Mouse (Mus musculus) inflammation-experienced regulatory T-cells (primary cell): ENCODE results near the gene Sh3bp5. TPM values are rescaled to one million over a fixed set of nuclear protein-coding genes. Genes with fewer than 3 reads are reported as not detected.

Experiments used
- polyA plus RNA-seq, 2 experiments: library from polyadenylated mRNA; unstranded; fragments of 100-300 nt; shearing (Covaris generic); gene quantifications; one replicate each; pipeline ENCODE4 v1.2.1; 2017

The Sh3bp5 gene
- polyA plus RNA-seq: 10 to 100 TPM; 54.3 to 55.3 TPM

DNA sequence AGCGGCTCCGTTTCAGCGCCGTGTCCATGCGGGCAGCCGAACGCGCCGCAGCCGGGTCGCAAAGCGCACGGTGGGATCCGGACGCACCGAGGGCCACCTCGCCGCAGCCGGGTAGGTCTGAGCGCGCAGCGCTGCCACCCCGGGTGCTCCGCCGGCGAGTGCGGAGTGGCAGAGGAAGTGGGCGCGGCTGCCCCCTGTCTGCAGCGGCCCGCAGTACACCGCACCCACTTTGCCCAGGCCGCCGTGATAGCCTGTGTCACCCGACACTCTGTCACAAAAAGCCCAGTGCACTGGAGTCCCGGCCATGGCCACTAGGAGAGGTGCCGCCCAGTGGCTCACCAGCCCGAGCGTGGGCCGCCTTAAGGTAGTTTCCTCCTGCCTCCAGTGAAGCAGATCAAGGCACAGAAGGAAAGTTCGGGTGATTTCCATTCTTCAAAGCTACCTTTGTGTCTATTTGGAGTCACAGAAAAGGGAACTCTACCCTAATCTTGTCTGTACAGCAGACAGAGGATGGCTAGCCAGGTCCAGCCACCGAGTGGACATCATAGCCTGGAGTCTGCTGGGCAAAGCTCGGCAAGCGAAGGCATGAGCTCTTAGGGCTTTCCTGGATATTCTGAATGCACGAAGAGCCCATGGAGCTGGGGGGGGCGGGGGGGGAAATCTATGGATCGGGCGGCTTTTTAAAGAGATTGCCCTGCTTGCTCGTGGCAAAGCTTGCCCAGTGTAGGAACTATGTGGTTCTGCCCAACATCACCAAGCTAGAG lies at the start of gene Sh3bp5:
TSS of gene Sh3bp5 (minus strand) at position 149 of the 764 bp plus-strand sequence.

DNA sequence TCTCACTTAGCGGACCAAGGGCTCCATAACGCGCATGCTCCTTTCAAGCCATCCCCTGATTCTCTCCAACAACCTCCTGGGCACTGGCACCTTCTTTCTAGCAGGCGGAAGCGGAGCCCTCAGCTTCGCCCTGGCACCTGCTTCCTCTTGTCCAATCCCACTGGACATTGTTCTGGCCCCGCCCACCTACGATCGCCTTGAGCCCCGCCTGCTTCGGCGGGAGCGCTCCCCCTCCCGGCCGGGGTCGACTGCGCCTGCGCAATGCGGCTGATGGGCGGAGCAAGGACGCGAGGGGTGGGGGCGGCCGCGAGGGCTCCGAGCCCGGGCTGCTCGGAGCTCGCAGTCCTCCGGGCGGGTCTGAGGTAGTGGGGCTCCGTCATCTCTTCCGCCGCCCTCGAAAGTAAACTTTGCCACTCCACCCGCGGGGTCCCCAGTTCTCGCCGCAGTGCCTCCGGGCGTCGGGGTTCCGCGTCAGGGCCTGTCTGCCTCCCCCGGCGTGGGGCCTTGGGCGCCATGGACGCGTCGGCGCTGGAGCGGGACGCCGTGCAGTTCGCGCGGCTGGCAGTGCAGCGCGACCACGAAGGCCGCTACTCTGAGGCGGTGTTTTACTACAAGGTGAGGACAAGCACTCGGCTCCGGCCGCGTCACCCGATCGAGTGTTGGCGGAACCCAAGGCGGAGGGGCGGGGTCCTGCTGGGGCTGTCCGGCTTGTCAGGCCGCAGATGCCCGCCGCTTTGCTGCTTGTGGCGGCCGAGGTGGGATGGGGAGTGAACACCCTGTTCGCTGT lies 99.3 kb downstream of the Sh3bp5 start, which contains the start of gene Capn7:
TSS of gene Capn7 (plus strand) at position 270 of the 787 bp plus-strand sequence.

DNA sequence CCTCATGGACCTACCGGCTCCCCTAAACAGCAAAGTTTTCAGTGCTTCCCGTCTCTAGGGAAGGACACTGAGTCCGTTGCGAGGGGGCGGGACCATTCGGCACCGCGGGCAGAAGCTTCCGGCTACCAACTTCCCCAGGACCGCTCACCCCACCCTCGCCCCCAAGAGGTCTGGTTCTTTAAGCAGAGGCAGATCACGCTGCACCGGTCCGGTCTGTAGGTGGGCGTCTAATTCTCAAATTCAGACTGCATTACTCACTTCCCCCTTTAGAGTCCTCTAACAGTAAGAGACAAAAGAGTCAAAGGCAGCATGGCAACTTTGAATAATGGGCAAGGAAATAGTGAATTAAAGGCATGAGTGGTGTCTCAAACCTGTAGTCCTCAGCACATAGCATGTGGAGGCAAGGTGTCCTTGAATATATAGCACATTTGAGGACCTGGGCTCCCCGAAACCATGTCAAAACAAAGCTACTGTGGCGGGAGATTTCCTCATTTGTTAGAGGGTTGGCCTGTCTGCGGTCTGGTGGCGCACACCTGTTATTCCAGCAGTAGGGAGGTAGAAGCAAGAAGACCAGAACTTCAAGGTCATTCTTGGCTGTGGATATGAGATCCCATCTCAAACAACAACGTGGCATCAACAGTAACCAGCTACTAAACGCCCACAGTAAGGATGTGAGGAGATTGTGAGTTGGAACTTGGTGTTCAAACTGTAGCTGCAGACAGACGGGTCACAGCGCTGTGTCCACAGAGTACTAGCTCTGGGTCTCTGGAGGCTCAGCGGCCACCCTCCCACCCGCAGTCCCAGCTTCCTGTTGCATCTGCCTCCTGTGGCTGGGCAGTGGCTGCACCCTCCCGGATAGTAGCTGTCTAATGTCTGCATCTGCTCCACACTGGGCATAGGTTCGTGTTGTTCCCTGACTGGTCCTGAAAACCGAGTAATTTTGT lies 111.8 kb downstream of the Sh3bp5 start, which contains the start of gene Dnah1:
TSS of gene Dnah1 (minus strand) at position 48 of the 944 bp plus-strand sequence.

Other genes starting within 250 kb of the Sh3bp5 start
- under 1 TPM in 1 of 2 experiments, not detected in 1; 0.43 TPM for gene Tnnc1, start 227.8 kb downstream of the Sh3bp5 start, polyA plus RNA-seq
- gene Nisch, start 219.1 kb downstream of the Sh3bp5 start, polyA plus RNA-seq: 100 to 1,000 TPM; 193 to 206 TPM
- not detected for gene Sema3g, start 218.2 kb downstream of the Sh3bp5 start, polyA plus RNA-seq
- 10 to 100 TPM; 12.6 to 16.0 TPM for gene Phf7, start 184.8 kb downstream of the Sh3bp5 start, polyA plus RNA-seq
- 10 to 100 TPM; 72.0 to 89.0 TPM for gene Bap1, start 184.6 kb downstream of the Sh3bp5 start, polyA plus RNA-seq
- gene Dnah1, start 112.2 kb downstream of the Sh3bp5 start, polyA plus RNA-seq: under 1 TPM; 0.08 to 0.43 TPM
- 10 to 100 TPM; 52.6 to 63.5 TPM for gene Capn7, start 99.4 kb downstream of the Sh3bp5 start, polyA plus RNA-seq
- gene Eaf1, start 58.3 kb upstream of the Sh3bp5 start, polyA plus RNA-seq: 10 to 100 TPM; 34.6 to 35.0 TPM
- gene Mettl6, start 59.0 kb upstream of the Sh3bp5 start, polyA plus RNA-seq: 10 to 100 TPM; 54.3 to 58.7 TPM
- gene Colq, start 155.3 kb upstream of the Sh3bp5 start, polyA plus RNA-seq: 1 to 10 TPM; 7.4 to 8.1 TPM
- not detected for gene Gm49387, start 204.8 kb upstream of the Sh3bp5 start, polyA plus RNA-seq
- gene Btd, start 204.9 kb upstream of the Sh3bp5 start, polyA plus RNA-seq: 10 to 100 TPM; 27.0 to 32.3 TPM
- 10 to 100 TPM; 27.1 to 27.5 TPM for gene Hacl1, start 205.2 kb upstream of the Sh3bp5 start, polyA plus RNA-seq